Mouse (Mus musculus): ENCODE data around the gene Hmg20b. TPM values are rescaled to one million over a fixed set of nuclear protein-coding genes. Genes with fewer than 3 reads are reported as not detected.

Gene Hmg20b
- polyA plus RNA-seq, 1 experiment from 2014 or later, result 130 TPM

DNA sequence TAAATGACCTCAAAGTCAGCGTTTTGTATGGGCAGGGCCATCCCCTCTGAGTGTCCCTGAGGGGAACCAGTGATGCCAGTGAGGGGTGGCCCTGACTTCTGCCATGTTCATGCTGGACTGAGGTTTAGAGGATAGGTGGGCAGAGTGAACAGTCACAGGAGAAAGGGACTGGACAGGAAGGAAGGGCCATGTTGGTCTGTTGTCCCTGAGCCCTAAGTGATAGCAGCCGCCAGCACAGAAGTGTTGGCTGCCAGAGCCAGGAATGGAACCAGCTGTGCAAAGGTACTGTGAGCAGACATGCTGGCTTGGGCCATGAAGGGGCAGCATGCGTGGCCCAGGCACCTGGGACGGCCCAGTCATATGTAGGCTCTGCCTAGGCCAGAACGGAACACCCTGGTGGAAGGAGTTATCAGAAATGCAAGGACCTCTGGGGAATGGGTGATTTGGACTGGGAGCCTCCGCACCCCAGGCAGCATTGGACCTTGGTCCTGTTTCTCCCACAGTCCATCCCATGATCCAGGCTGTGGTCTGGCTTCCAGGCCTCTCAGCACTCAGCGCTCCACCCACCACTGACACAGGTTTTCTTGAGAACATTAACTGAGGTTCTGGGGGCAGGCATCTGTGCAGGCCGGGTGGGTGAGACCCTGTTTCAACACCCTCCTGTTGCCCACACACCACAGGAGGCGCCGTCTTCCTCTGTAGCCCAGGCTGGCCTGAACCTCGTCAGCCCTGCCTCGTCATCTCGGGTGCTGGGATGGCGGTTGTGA is 50.5 kb downstream of the Hmg20b start:
- Histone ChIP-seq H3K36me3 (0 out of 2 replicates have a peak, but pooled peaks cover 6% of the 10 kb centered on the region), H3K4me3 (no peak overlapping the region), H3K4me1 (peaks cover 29% of the 10 kb centered on the region), H3K4me2 (replicated peaks) (no peak overlapping the region), H3K27me3 (no peaks in the 10 kb centered on the region), H3K27ac (no peak overlapping the region), H3K9ac (0 out of 2 replicates have a peak overlapping the region, but pooled peaks have one; percentile 1), H3K9me3 (no peaks in the 10 kb centered on the region)
- WGBS, result 91% methylated on average over 14 of the region's 14 CpGs
- ATAC-seq (ENCODE audit: insufficient number of reproducible peaks, insufficient read depth, low FRiP score, low TSS enrichment), result no peak

DNA sequence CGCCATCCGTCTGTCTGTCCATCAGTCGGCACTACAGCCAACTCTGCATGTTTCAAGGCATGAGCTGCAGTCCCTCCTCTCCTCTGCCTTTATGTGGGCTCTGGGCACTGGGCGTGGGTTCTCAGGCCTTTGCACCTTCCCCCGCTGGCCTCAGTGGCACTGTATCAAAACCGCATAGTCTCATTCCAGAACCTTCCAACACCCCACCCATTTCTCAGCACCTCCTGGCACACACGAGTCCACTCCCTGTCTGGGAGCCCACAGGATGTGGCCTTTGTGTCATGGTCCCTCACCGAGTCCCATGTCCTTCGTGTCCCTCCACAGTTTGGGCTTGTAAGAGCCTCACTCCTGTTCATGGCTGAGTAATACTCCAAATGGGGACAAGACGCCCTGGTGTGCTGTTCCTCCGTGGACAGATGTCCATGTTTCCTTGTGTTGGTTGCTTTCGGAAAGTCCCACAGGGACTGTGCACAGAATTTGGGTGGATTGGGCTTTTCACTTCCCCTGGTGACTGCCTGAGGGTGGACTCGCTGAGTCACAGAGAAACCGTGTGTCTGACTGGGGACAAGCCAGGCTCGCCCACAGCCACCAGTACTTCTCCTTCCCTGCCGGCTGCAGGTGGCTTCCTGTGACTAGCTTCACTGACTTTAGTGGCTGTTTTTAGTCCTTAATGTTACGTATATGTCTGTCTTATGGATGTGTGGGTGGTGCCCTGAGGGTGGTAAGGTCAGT is 51.7 kb downstream of the Hmg20b start:
- H3K4me2 ChIP-seq (replicated peaks), result no peak overlapping the region
- WGBS, result 90% methylated on average over 17 of the region's 17 CpGs
- H3K27ac ChIP-seq, result no peak overlapping the region
- H3K4me1 ChIP-seq, result peaks cover 36% of the 10 kb centered on the region
- ATAC-seq (ENCODE audit: insufficient number of reproducible peaks, insufficient read depth, low FRiP score, low TSS enrichment), result no peak
- H3K4me3 ChIP-seq, result no peak overlapping the region
- no peaks in the 10 kb centered on the region for H3K9me3 ChIP-seq
- no peak overlapping the region for H3K9ac ChIP-seq
- H3K36me3 ChIP-seq, result 0 out of 2 replicates have a peak, but pooled peaks cover 6% of the 10 kb centered on the region
- H3K27me3 ChIP-seq, result no peaks in the 10 kb centered on the region

GRCm38 (mm10) chr10:81297845-81298244 is 52.4 kb downstream of the Hmg20b start:
- WGBS, result 40% methylated on average over 10 of the region's 10 CpGs
- H3K27ac ChIP-seq, result no peak overlapping the region

GRCm38 (mm10) chr10:81297246-81297645 is 53.0 kb downstream of the Hmg20b start:
- ATAC-seq (ENCODE audit: insufficient number of reproducible peaks, insufficient read depth, low FRiP score, low TSS enrichment), result no peak
- Histone ChIP-seq H3K36me3 (0 out of 2 replicates have a peak, but pooled peaks cover 6% of the 10 kb centered on the region), H3K27ac (no peak overlapping the region), H3K4me1 (peaks cover 30% of the 10 kb centered on the region), H3K9me3 (no peaks in the 10 kb centered on the region), H3K4me3 (no peak overlapping the region), H3K4me2 (replicated peaks) (no peak overlapping the region), H3K27me3 (no peaks in the 10 kb centered on the region), H3K9ac (no peak overlapping the region)
- WGBS, result 73% methylated on average over 6 of the region's 6 CpGs

More at GRCm38 (mm10) chr10:81297845-81298244, 52.4 kb downstream of the Hmg20b start:
- Histone ChIP-seq H3K4me1 (peaks cover 30% of the 10 kb centered on the region), H3K27me3 (no peaks in the 10 kb centered on the region), H3K36me3 (0 out of 2 replicates have a peak, but pooled peaks cover 6% of the 10 kb centered on the region), H3K4me3 (no peak overlapping the region), H3K4me2 (replicated peaks) (no peak overlapping the region), H3K9me3 (no peaks in the 10 kb centered on the region), H3K9ac (no peak overlapping the region)
- no peak for ATAC-seq (ENCODE audit: insufficient number of reproducible peaks, insufficient read depth, low FRiP score, low TSS enrichment)

Small RNAs within 50 kb of the gene (microRNA-seq; reads per million reads assigned to microRNA genes)
- gene Mir6913, result not detected

Other genes with a start within 250 kb of the Hmg20b start
- 230 and 238 TPM in 2 replicates for gene Map2k2, start 244.6 kb downstream of the Hmg20b start, polyA plus RNA-seq (2016; fragmentation: Nextera tagmentation; extraction: Ambion mirVana)
- 21.7 and 22.3 TPM in 2 replicates for gene Zbtb7a, start 215.3 kb downstream of the Hmg20b start, polyA plus RNA-seq (2016; fragmentation: Nextera tagmentation; extraction: Ambion mirVana)
- gene Pias4, start 182.6 kb downstream of the Hmg20b start, polyA plus RNA-seq (2016; fragmentation: Nextera tagmentation; extraction: Ambion mirVana), result 57.5 and 62.0 TPM in 2 replicates
- gene Eef2, start 173.8 kb downstream of the Hmg20b start, polyA plus RNA-seq (2016; fragmentation: Nextera tagmentation; extraction: Ambion mirVana), result 552 and 562 TPM in 2 replicates
- 79.5 and 85.3 TPM in 2 replicates for gene Dapk3, start 167.5 kb downstream of the Hmg20b start, polyA plus RNA-seq (2016; fragmentation: Nextera tagmentation; extraction: Ambion mirVana)
- not detected in 2 replicates for gene 4930442H23Rik, start 166.6 kb downstream of the Hmg20b start, polyA plus RNA-seq (2016; fragmentation: Nextera tagmentation; extraction: Ambion mirVana)
- gene Nmrk2, start 148.4 kb downstream of the Hmg20b start, polyA plus RNA-seq (2016; fragmentation: Nextera tagmentation; extraction: Ambion mirVana), result 0.20 TPM in 1 of 2 replicates, not detected in the other
- gene Atcay, start 119.6 kb downstream of the Hmg20b start, polyA plus RNA-seq (2016; fragmentation: Nextera tagmentation; extraction: Ambion mirVana), result 3.0 and 3.8 TPM in 2 replicates
- gene Zfr2, start 117.3 kb downstream of the Hmg20b start, polyA plus RNA-seq (2016; fragmentation: Nextera tagmentation; extraction: Ambion mirVana), result 13.2 and 13.4 TPM in 2 replicates
- gene Matk, start 97.5 kb downstream of the Hmg20b start, polyA plus RNA-seq (2016; fragmentation: Nextera tagmentation; extraction: Ambion mirVana), result 5.6 and 7.2 TPM in 2 replicates
- 194 and 205 TPM in 2 replicates for gene Mrpl54, start 83.5 kb downstream of the Hmg20b start, polyA plus RNA-seq (2016; fragmentation: Nextera tagmentation; extraction: Ambion mirVana)
- gene Apba3, start 83.5 kb downstream of the Hmg20b start, polyA plus RNA-seq (2016; fragmentation: Nextera tagmentation; extraction: Ambion mirVana), result 53.9 and 55.4 TPM in 2 replicates
- gene Tjp3, start 58.9 kb downstream of the Hmg20b start, polyA plus RNA-seq (2016; fragmentation: Nextera tagmentation; extraction: Ambion mirVana), result 4.5 and 6.4 TPM in 2 replicates
- gene Pip5k1c, start 57.5 kb downstream of the Hmg20b start, polyA plus RNA-seq (2016; fragmentation: Nextera tagmentation; extraction: Ambion mirVana), result 70.1 and 75.3 TPM in 2 replicates
- gene Cactin, start 29.4 kb downstream of the Hmg20b start, polyA plus RNA-seq (2016; fragmentation: Nextera tagmentation; extraction: Ambion mirVana), result 61.0 and 62.2 TPM in 2 replicates
- gene Tbxa2r, start 21.7 kb downstream of the Hmg20b start, polyA plus RNA-seq (2016; fragmentation: Nextera tagmentation; extraction: Ambion mirVana), result 2.8 and 3.1 TPM in 2 replicates
- not detected in 2 replicates for gene Gipc3, start 7.2 kb downstream of the Hmg20b start, polyA plus RNA-seq (2016; fragmentation: Nextera tagmentation; extraction: Ambion mirVana)
- 13.9 and 14.5 TPM in 2 replicates for gene Mfsd12, start 7.0 kb upstream of the Hmg20b start, polyA plus RNA-seq (2016; fragmentation: Nextera tagmentation; extraction: Ambion mirVana)
- gene 4930404N11Rik, start 15.3 kb upstream of the Hmg20b start, polyA plus RNA-seq (2016; fragmentation: Nextera tagmentation; extraction: Ambion mirVana), result 0.73 and 0.82 TPM in 2 replicates
- gene Fzr1, start 28.0 kb upstream of the Hmg20b start, polyA plus RNA-seq (2016; fragmentation: Nextera tagmentation; extraction: Ambion mirVana), result 140 and 143 TPM in 2 replicates
- gene Dohh, start 33.9 kb upstream of the Hmg20b start, polyA plus RNA-seq (2016; fragmentation: Nextera tagmentation; extraction: Ambion mirVana), result 73.6 and 77.0 TPM in 2 replicates
- gene Gm48551, start 34.0 kb upstream of the Hmg20b start, polyA plus RNA-seq (2016; fragmentation: Nextera tagmentation; extraction: Ambion mirVana), result 2.9 and 4.1 TPM in 2 replicates
- 2.0 and 3.8 TPM in 2 replicates for gene Gm48552, start 38.5 kb upstream of the Hmg20b start, polyA plus RNA-seq (2016; fragmentation: Nextera tagmentation; extraction: Ambion mirVana)
- 3.1 and 3.4 TPM in 2 replicates for gene Smim24, start 42.6 kb upstream of the Hmg20b start, polyA plus RNA-seq (2016; fragmentation: Nextera tagmentation; extraction: Ambion mirVana)
- gene Nfic, start 105.2 kb upstream of the Hmg20b start, polyA plus RNA-seq (2016; fragmentation: Nextera tagmentation; extraction: Ambion mirVana), result 46.2 and 50.8 TPM in 2 replicates
- 2.7 and 3.6 TPM in 2 replicates for gene Celf5, start 132.2 kb upstream of the Hmg20b start, polyA plus RNA-seq (2016; fragmentation: Nextera tagmentation; extraction: Ambion mirVana)
- gene Ncln, start 145.9 kb upstream of the Hmg20b start, polyA plus RNA-seq (2016; fragmentation: Nextera tagmentation; extraction: Ambion mirVana), result 81.9 and 82.9 TPM in 2 replicates
- 0.22 and 0.58 TPM in 2 replicates for gene S1pr4, start 149.7 kb upstream of the Hmg20b start, polyA plus RNA-seq (2016; fragmentation: Nextera tagmentation; extraction: Ambion mirVana)
- 0.86 and 0.97 TPM in 2 replicates for gene Gna15, start 173.7 kb upstream of the Hmg20b start, polyA plus RNA-seq (2016; fragmentation: Nextera tagmentation; extraction: Ambion mirVana)
- gene Gna11, start 194.7 kb upstream of the Hmg20b start, polyA plus RNA-seq (2016; fragmentation: Nextera tagmentation; extraction: Ambion mirVana), result 82.7 and 83.5 TPM in 2 replicates
- 523 and 554 TPM in 2 replicates for gene Aes, start 209.0 kb upstream of the Hmg20b start, polyA plus RNA-seq (2016; fragmentation: Nextera tagmentation; extraction: Ambion mirVana)
- 59.2 and 71.1 TPM in 2 replicates for gene Tle2, start 224.1 kb upstream of the Hmg20b start, polyA plus RNA-seq (2016; fragmentation: Nextera tagmentation; extraction: Ambion mirVana)